Mouse (Mus musculus) liver, embryonic 14.5 days (tissue): ENCODE data around the gene Zmat3. TPM values are rescaled to one million over a fixed set of nuclear protein-coding genes. Genes with fewer than 3 reads are reported as not detected.
A peak's percentile ranks its signal among the peaks of the same experiment; 100 is the strongest.

ENCODE experiments used
- ATAC-seq: fragments of 200-750 bp; cut with Nextera tagmentation; 2 replicates; pipeline ENCODE4 v1.8.0; 2017; ENCODE audit warnings: moderate number of reproducible peaks, mild to moderate bottlenecking, moderate library complexity; ENCODE audit not compliant: insufficient read depth
- DNase-seq, 3 experiments: peaks; one replicate each; pipeline ENCODE4 v3.0.0-alpha.2; 2012 to 2013; ENCODE audit warnings: low read depth in 3 of 3, low spot score in 3 of 3
- H3K27ac ChIP-seq: fragments of 300-500 bp; sonication (generic); 2 replicates; pipeline ENCODE4 v1.5.1; 2014; ENCODE audit warnings: moderate library complexity, mild to moderate bottlenecking, control low read depth, inconsistent platforms
- H3K27me3 ChIP-seq: fragments of 300-500 bp; sonication (generic); 2 replicates; pipeline ENCODE4 v1.6.1; 2014; ENCODE audit warnings: mild to moderate bottlenecking, low read length, moderate library complexity; ENCODE audit not compliant: control insufficient read depth, insufficient read depth
- H3K36me3 ChIP-seq: fragments of 300-500 bp; sonication (generic); replicated peaks from 2 replicates; pipeline ENCODE4 v1.6.1; 2014; ENCODE audit warnings: low read depth; ENCODE audit not compliant: control insufficient read depth, insufficient read depth
- H3K4me1 ChIP-seq, 2 experiments: fragments of 200-500 bp in 1 of 2; fragments of 300-500 bp in 1 of 2; sonication (generic) in 1 of 2; replicated peaks; 2 replicates each; pipeline ENCODE4 v1.6.1; 2012 to 2014; ENCODE audit warnings: antibody characterized with exemption in 1 of 2, inconsistent platforms in 1 of 2, low read length in 1 of 2; ENCODE audit not compliant: control insufficient read depth in 2 of 2, insufficient read depth in 2 of 2
- H3K4me2 ChIP-seq: fragments of 300-500 bp; sonication (generic); 2 replicates; pipeline ENCODE4 v1.6.1; 2014; ENCODE audit warnings: low read depth, mild to moderate bottlenecking, control low read depth, moderate library complexity
- H3K4me3 ChIP-seq, 2 experiments: fragments of 200-500 bp in 1 of 2; fragments of 300-500 bp in 1 of 2; sonication (generic) in 1 of 2; 2 replicates each; pipeline ENCODE4 v1.5.1; 2012 to 2014; ENCODE audit warnings: low read depth in 2 of 2, low read length in 2 of 2, mild to moderate bottlenecking in 2 of 2, control low read depth in 1 of 2, inconsistent platforms in 1 of 2, moderate library complexity in 1 of 2; ENCODE audit not compliant: insufficient read depth in 1 of 2
- H3K9ac ChIP-seq: fragments of 300-500 bp; sonication (generic); replicated peaks from 2 replicates; pipeline ENCODE4 v1.6.1; 2014; ENCODE audit warnings: mild to moderate bottlenecking, control low read depth, moderate library complexity
- H3K9me3 ChIP-seq: fragments of 300-500 bp; sonication (generic); 2 replicates; pipeline ENCODE4 v1.6.1; 2016; ENCODE audit warnings: low read length, mixed read lengths; ENCODE audit not compliant: control insufficient read depth
- CTCF ChIP-seq: IDR thresholded peaks from 2 replicates; pipeline ENCODE4 v1.5.1; 2016; ENCODE audit warnings: antibody characterized with exemption, low read depth, control low read depth
- EP300 ChIP-seq: IDR thresholded peaks from 2 replicates; pipeline ENCODE4 v1.6.1; 2016; ENCODE audit warnings: antibody characterized with exemption, low read depth
- WGBS: fragments of 180-500 bp; shearing (Covaris S2); extraction: QIAGEN DNeasy Blood & Tissue Kit; methylation state at CpG from one replicate; pipeline ENCODE4 v1.1.7; 2014; ENCODE audit not compliant: insufficient replicate concordance; 5-methylcytosine and 5-hydroxymethylcytosine counted together
- polyA plus RNA-seq, 2 experiments: library from polyadenylated mRNA; depleted of rRNA in 1 of 2; stranded (reverse) in 1 of 2; unstranded in 1 of 2; fragments of >200 nt; fragmentation: Nextera tagmentation in 1 of 2; extraction: Ambion mirVana in 1 of 2; gene quantifications; 2 replicates each; pipeline versions ENCODE4 v1.2.1 to v1.2.3; 2012 to 2014

The Zmat3 gene
- polyA plus RNA-seq, 2 experiments = 0.42 to 0.74 TPM

DNA sequence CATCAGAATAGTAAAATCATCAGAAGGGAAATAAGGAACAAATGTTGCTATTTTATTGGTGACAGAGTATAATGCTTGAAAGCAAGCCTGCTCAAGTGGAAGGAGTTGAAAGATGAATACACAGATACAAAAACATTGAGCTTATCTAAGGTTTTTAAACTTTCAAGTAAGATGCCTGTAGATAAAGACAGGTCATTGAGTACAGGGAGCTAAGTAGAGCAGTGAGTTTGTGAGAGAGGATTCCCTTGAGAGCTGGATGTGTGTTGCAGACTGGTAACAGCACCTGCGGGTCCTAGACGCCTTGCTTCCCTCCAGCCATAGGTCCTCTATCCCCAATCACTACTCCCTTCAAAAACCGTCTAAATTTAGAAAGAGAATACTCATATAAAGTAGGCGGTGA lies 32.8 kb upstream of the Zmat3 start:
- DNase-seq (no peak), ATAC-seq (no peak)
- TF ChIP-seq CTCF = no peak
- no peak for TF ChIP-seq EP300
- Histone ChIP-seq H3K36me3 (no peaks in the 10 kb centered on the region), H3K4me2 (peak overlapping the region; percentile 79), H3K4me3 (peak overlapping the region in 1 of 2 experiments; percentile 73; a peak in 3 of 4 replicates), H3K9ac (no peak overlapping the region; the same call in 1 of the 2 replicates), H3K9me3 (no peaks in the 10 kb centered on the region), H3K27me3 (no peaks in the 10 kb centered on the region), H3K4me1 (peaks cover 6 to 24% of the 10 kb centered on the region in 2 experiments), H3K27ac (no peak overlapping the region)
- WGBS = 32% methylated on average over 4 of the region's 4 CpGs

DNA sequence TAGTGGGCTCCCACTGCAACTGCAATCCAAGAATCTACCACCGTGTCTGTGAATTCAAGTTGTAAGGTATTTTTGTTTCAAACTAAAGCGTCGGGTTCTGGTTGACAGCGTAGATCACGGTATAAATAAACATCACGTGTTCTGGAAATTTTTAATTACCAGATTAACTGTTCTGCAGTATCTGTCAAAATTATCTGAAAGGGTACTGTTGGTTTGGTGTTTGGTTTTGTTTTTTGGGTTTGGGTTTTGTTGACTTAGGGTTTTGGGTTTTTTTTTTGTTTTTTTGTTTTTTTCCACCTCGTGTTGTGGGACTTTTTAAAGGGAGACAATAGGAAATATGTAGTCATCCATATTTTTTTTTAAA lies 32.3 kb upstream of the Zmat3 start:
- TF ChIP-seq CTCF (no peak), EP300 (no peak)
- H3K4me3 ChIP-seq = peak overlapping the region; percentile 73 to 74

DNA sequence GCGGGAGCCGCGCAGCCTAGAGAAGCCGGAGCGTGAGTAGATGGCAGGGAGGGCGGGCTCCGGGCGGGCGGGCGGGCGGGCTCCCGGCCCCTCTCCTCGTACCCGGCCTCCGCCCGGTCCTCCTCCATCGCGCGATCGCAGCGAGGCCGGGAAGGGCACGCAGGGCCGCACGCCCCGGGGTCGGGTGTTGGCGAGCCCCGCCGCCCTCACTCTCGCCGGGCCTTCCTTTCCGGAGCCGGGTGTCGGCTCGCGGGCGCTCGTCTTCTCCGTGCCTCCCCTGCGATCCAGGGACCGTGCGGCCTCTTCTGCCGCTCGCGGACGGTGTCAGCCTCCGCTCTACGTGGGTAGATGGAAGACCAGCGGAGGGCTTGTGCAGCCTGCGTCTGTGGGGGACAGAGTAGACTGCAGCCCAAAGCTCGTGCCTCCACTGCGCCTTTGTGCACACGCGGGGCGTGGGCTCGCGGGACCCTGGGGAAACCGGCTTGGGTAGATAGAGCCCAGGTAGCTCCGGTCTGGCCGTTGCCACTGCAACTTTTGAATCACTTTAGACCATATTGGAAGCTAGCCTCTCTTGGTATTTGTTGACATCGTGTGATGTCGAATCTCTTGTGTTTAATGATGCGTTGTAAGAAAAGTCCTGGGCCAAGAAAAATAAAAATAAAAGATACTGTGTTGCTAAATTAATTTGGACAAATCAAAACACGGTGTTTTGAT lies 31.8 kb upstream of the Zmat3 start, which contains the start of gene Pik3ca:
TSS of gene Pik3ca (plus strand) at position 211 of the 714 bp plus-strand sequence.
- Histone ChIP-seq H3K27me3 (no peaks in the 10 kb centered on the region), H3K27ac (peak within 1 kb of the TSS; percentile 88), H3K9me3 (no peaks in the 10 kb centered on the region), H3K4me2 (peak within 1 kb of the TSS; percentile 79), H3K36me3 (no peaks in the 10 kb centered on the region), H3K9ac (peak within 1 kb of the TSS; percentile 87), H3K4me3 (peak within 1 kb of the TSS; percentile 73 to 86), H3K4me1 (peaks cover 6 to 24% of the 10 kb centered on the region in 2 experiments)
- WGBS = under 1% methylated on average over 48 of the region's 65 CpGs
- peak in 2 of 3 experiments; percentile 30 to 37 for DNase-seq
- TF ChIP-seq EP300 (no peak), CTCF (no peak; the same call in 1 of the 2 replicates)
- peak; percentile 73 for ATAC-seq

More for the DNA sequence above, 32.3 kb upstream of the Zmat3 start:
- Histone ChIP-seq H3K9me3 (no peaks in the 10 kb centered on the region), H3K27me3 (no peaks in the 10 kb centered on the region), H3K27ac (no peak overlapping the region), H3K9ac (peak overlapping the region; percentile 87), H3K4me1 (peaks cover 6 to 24% of the 10 kb centered on the region in 2 experiments), H3K4me2 (peak overlapping the region; percentile 79), H3K36me3 (no peaks in the 10 kb centered on the region)
- no peak for DNase-seq
- no peak for ATAC-seq
- 3% methylated on average over 7 of the region's 7 CpGs for WGBS

DNA sequence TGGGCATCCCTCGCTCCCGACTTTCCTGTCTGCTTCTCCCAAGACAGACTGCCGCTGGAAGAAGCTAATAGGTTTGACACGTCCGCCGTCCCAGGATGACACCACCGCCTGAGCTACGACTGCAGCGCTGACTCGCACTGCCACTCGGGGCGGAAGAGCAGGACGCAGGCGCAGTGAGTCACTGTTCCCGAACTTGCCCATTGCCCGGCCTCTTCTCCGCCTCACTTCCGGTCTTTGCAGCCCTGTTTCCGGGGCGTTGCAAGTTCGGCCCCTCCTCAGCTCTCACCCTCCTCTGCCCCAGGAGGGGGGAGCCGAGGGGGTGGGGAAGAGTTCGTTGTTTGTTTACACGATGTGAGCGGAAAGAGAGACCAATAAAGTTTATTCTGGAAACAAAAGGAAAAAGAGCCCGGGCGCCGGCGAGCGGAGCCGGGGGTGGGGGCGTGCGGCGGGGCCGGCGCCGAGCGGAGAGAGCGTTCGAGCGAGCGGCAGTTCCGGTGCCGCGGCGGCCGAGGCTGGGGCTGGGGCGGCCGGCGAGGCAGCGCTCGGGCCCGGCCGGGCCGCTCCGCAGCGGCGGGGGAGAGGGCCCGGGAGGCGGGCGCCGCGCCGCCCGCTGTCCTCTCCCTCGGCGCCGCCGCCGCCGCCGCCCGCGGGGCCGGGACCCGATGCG lies 31.1 kb upstream of the Zmat3 start:
- H3K9ac ChIP-seq = peak overlapping the region; percentile 87
- H3K27ac ChIP-seq = peak overlapping the region; percentile 88
- H3K4me2 ChIP-seq = peak overlapping the region; percentile 79
- H3K4me1 ChIP-seq = peaks cover 6 to 24% of the 10 kb centered on the region in 2 experiments
- H3K4me3 ChIP-seq = peak overlapping the region; percentile 73 to 86
- H3K9me3 ChIP-seq = no peaks in the 10 kb centered on the region
- no peaks in the 10 kb centered on the region for H3K27me3 ChIP-seq
- H3K36me3 ChIP-seq = no peaks in the 10 kb centered on the region
- WGBS = under 1% methylated on average over 59 of the region's 77 CpGs
- TF ChIP-seq EP300 (no peak), CTCF (peak; percentile 63)
- ATAC-seq (peak; percentile 96), DNase-seq (peak; percentile 96 to 98 (median 96))
